Mouse (Mus musculus) cerebellum, postnatal 10 days (tissue): Measurements from ENCODE around the gene Tgfbr3.

Experiments
- DNase-seq, 2 experiments: peaks; one replicate each; pipeline ENCODE4 v3.0.0; 2021; ENCODE audit warnings: mixed read lengths in 2 of 2

The Tgfbr3 gene

DNA sequence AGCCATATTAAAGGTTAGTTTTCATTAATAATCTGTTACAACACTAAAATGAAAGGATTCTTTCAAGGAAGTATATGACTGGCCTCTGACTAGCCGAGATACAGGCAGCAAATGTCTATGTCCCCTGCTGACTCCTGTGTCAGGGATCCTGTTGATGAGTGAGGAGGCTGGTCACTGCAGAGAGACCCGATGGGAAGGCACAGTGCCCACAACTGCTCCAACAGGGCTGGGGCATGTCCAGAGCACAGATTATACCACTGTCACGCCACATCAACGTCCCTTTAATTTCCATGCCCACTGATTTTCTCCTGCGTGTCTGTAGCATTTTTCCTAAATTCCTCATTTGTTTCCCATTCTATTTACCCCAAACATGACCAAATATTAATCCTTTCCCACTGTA lies 146.0 kb downstream of the Tgfbr3 start:
- DNase-seq: peak; percentile 63 to 75

DNA sequence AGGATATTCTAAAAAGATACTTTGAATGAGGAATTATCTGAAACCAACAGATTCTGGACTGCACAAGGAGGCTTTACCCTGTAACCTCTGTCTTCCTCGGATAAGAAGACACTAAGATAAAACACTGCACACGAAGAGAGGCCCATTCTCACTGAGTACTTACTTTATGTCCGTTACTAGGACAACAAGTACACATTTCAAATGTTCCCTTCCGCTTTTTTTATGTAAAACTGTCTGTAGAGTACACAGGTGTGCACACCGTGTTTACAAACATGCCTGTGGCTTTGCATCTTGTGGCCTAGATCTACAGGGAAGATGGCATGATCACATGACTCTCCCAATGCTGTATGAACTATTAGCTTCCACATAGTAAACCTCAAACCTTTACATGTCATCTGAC lies 146.6 kb downstream of the Tgfbr3 start:
- DNase-seq: no peak

DNA sequence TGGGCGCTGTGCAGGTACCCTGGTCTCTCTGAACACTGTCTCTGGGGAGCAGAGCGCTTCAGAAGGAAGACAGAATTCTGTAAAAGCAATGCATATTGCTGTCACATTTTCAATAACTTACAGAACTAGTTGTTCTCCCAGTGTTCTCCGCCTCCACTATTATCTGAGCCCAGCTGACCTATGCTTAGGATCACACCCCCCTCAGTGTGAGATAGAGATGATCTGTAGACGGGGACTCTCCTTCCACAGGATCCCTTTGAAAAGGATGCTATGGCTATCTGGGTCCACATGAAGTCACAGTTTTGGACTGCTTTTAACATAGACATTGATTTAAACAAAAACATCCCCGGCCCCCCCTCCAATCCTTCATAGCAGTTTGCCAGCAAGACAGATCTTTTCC lies 148.1 kb downstream of the Tgfbr3 start:
- DNase-seq: no peak

DNA sequence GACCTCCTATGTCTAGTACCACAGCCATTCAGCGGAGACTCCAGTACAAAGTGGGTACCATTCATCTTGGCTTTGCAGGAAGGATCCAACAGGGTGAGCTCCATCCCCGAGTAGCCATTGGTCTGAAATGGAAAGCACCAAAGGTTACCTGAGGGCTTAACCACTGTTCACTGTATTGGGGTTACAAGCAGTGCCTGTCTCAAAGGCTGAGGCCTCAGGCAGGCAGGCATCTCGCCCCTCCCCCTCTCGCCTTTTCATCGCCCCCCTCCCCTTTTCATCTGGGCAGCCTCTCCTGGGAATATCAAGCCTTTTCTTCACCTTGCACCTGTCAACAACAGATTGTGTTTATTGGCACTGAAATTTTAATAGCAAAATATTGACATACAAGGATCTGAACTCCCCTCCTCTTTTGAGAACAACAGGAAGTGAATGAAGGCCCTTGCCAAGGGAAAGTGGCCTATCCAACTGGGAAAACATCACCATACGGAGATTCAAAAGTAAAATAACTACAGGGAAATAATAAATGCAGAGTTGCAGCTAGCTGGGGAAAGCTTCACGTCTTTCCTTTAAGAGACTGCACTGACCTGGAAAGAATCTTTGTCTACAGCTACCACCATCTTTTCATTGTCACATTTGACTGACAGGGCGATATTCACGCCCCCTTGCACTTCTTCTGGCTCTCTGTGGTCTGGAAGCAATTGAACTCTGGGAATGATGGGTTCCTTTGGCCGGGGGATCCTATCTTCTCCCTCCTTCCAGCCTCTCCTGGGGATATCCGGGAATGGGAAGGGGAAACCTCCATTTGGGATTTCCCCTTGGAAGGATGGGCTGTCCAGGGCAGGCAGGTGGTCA lies 149.4 kb downstream of the Tgfbr3 start:
- DNase-seq: no peak

DNA sequence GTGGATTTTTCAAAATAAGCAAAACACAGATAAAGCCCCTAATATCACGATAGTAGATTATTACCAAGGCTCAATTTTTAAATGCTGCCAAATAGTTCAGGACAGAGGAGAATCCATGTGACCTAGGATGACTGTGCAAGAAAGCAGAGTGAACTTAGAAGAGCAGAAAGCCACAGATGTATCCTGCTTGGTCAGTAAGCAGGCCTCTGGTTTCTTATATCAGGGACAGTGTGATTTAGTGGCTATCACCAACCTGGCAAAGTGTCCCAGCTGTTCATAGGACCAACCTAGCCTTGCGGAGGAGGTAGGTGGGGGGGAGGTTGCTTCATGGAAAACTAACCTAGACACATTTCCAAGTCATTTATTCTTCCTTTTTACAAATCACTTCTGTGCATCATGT lies 156.1 kb downstream of the Tgfbr3 start:
- DNase-seq: no peak

DNA sequence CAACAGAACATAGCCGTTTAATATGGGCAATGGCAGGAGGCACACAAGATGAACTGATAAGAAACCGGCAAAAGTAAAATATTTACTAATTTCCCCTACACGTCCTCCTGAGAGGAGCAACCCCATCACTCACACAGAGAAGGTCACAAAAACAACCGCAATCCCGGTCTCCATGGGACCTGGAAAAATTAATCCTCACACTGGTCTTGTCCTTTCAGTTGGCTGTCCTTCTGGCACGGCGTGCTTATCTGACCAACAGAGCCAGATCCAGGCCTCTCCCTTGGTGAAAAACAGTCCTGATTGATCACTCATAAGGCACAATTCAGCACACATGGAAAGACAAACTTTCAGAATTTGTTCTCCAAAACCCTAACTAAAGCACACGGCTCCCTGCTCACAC lies 157.2 kb downstream of the Tgfbr3 start:
- no peak for DNase-seq

DNA sequence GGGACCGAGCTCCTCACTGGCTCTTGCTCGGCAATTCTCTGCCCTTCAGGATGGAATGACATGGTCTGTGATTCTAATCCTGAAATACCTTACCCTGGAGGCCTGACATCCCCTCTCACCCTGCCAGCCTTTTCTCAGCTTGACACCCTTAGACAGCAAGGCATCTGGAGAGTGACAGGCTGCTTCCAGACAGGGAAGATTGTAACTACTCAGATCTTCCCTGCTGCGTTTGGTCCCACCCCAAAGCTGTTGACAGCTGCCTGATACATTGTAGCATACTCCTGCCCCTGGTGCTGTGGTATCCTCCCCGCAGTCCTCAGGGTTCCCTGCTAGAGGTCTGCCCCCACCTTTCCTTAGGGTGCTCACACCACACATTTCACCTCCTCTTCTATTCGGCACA lies 160.1 kb downstream of the Tgfbr3 start:
- no peak for DNase-seq

DNA sequence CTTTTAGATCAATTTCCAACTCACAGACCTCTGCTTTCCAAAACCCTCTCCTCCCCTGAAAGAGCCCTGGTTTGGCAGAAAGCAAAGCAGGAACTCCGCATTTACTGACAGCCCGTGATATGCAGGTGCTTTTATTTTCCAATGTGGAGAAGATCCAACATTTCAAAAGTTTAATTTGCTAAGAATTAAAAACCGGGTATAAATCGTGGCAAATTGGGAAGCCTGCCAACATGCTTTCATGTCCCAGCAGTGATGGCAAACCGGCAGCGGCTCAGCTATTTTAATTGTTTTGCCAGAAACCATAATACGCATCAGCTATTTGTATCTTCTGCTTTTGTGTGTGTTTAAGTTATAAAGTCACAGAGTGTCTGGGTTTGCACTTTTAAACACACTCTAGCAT lies 162.9 kb downstream of the Tgfbr3 start:
- peak; percentile 25 to 47 for DNase-seq

DNA sequence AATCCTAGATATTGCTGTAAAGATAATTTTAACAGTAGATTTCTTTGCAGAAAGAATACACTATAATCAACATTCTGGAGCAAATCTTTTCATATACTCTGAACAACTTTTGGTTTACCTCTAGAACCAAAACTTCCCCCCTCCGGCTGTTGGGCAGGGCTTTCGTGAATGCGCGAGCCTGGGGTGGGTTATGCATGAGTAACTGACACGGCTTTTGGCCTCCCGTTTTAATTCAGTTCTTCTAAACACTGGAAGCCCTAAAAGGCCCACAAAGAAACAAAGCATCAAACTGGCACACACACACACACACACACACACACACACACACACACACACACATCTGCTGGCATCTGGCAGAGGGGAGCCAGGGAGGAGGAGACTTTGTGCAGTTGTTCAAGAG lies 164.3 kb downstream of the Tgfbr3 start:
- DNase-seq: no peak

DNA sequence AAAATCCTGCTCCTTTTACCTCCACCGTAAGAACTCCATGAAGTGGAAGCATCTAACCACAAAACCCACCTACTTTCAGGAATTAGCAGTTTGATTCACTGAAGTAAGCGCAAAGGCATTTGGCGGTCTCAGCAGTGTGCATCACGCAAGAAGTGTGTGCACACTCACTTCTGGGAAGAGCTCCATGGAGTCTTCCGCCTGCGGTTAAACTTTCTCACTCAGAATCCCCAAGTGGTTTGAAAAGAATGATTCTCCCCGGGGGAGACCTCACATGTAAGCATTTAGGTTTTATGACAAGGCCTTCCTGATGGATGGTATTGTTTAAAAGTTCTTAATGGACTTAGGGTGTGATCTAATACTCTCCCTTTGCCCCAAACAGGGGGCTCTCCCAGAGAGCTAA lies 164.9 kb downstream of the Tgfbr3 start:
- no peak for DNase-seq

DNA sequence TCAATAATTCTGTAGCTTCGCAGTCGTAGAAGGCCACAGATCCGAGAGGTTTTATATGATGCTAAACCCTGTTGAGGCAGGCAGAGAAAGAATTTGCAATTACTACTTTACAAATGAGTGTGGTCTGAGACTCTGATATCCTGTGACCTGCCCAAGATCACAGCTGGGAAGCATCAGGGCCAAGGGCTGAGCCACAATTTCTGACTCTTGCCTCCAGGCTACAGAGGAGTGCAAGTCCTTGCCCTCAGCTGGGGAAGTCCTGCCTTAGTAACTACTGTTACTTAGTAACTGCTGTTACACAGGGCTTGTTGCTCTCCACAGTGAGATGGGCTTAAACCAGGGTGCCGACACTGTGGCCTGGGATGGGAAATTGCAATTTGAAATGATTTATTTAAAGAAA lies 166.8 kb downstream of the Tgfbr3 start:
- DNase-seq: no peak

DNA sequence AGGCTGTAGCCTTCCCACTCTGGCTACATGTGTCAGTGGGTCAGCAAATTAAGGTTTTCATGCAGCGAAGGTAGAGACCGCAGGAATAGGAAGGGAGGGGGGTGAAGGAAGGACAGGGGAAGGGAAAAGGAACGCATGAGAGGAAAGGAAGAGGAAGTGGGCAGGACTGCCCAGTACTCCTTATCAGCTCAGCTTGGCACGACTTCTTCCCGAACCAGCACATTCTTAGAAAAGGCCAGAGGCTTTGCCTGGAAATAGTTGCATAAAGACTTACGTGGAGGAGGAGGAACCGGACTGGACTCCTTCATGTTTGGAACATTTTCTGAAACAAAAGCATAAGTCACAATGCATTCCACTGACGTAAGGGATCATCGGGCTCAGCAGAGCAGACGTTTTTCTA lies 168.3 kb downstream of the Tgfbr3 start:
- DNase-seq: no peak

DNA sequence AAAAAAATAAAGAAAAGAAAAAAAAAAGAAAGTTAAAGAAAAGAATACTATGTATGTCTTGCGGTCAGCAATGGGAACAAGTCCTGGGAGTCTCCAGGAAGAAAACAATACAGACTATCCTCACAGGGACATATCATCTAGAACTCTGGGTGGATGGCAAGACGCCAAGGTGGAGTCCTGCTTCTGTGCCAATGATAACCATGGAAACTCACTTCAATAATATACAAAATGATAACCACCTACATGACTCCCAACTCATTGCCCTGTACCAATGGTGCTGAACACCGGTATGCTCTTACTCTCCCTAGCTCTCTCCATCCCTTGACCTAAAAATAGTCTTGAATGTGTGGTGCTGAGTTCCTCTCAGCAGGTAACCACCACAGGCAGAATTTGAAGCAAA lies 168.8 kb downstream of the Tgfbr3 start:
- peak; percentile 50 to 52 for DNase-seq

DNA sequence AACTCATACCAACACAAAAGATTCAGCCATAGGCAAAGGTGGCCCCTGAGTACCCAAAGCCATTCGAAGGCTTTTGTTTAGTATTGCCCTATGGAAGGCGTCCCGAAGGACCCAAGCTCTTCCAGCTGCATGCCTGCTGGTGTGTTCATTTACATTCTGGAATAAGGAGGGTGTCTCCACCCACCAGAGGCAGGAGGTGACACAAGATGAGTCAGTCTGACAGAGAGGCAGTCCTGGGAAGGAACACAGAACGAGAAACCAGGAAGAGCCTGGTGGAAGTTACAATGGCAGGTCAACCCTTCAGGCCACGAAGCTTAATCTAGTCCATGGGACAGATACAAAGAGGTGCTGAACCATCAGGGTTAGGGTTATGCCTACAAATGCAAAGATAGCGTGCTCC lies 169.5 kb downstream of the Tgfbr3 start:
- DNase-seq: no peak

DNA sequence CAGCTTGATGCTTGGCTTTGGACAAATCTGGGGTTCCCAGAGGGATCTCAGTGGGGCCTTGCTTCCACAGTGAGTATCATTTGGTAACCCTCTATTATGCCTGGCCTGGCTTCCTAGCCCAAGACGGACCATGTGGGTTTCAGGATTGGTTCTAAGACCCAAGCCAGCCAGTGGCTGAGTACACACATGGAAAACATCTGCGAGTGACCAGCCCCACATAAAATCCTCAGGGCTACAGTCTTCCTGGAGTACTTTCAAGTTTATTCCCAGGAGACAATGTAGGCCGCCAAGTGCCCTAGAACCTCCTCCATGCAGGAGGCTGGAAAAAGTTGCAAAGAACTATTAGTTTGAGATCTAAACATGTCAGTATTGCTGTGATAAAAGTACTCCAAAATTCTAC lies 172.6 kb downstream of the Tgfbr3 start:
- no peak for DNase-seq

DNA sequence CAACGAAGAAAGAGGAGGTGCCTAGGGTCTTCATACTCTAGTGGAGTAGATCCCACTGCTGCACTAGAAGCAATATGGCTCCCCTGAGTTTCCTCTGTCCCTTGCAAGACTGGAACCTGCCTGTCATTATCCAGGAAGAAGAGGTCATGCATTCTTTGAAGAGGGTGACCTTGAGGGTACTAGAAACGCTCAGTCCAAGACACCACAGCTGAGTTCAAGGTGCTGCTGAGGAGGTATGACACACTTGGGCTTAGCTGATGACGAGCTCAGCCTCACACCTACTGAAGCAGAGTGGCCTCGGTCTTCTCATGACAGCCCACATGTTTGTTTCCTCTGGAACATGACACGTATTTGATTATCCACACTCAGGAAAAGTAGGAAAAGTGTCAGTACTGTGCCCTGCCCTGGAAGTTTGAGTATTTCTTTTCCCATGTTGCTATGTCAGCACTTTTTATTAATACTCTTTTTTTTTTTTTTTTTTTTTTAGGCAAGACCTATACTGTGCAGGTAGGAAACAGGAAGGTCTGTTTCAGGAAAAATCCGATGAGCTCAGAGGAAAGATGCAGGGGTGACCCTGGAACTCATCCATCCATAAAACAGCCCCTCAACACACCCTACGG lies 176.7 kb downstream of the Tgfbr3 start:
- no peak for DNase-seq

DNA sequence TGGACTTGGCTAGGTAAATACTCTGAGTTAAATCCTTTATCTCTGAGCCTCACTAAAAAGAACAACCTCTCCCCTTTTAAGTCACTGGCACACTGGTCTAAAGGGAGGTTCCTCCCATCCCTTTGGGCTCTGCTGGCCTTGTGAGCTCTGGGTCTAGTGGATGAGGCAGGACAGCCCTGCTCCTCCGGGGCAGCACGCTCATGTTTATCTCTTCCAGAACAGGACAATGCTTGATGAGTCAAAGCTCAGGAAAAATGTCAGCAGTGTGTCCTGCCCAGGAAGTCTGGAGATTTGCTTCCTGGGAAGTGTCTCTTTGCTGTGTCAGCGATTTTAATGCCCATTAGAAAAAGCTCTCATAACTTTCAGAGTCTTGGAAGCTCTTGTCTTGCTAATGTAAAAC lies 177.6 kb downstream of the Tgfbr3 start:
- DNase-seq: no peak

DNA sequence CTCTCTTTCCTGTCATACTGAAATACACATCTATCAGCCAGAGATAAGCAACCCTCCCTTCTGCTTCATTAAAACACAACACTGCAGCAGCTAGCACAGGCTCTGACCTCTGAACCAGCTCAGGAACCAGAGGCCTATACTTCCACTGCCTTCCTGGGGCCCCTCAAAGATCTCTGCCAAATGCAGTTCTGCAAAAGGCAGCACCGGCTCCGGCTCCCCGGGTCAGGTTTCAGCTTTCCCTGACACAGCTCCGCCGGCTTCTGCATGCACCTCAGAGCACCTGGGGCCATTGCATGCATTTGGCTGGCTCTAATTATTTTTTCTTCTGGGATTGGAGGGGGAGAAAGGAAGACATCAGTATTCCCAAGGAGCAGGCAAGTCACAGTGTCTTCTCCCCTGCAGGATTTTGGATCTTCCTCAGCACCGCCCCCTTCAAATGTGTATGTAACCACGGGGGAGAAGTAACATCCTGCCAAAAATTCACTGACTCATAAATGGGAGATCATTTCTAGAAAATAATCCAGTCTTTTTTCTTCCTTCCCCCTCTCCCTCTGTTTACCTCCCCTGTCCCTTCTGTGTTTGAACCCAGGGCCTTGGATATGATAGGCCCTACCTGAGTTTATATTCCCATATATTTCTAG lies 178.4 kb downstream of the Tgfbr3 start:
- peak; percentile 43 to 56 for DNase-seq

DNA sequence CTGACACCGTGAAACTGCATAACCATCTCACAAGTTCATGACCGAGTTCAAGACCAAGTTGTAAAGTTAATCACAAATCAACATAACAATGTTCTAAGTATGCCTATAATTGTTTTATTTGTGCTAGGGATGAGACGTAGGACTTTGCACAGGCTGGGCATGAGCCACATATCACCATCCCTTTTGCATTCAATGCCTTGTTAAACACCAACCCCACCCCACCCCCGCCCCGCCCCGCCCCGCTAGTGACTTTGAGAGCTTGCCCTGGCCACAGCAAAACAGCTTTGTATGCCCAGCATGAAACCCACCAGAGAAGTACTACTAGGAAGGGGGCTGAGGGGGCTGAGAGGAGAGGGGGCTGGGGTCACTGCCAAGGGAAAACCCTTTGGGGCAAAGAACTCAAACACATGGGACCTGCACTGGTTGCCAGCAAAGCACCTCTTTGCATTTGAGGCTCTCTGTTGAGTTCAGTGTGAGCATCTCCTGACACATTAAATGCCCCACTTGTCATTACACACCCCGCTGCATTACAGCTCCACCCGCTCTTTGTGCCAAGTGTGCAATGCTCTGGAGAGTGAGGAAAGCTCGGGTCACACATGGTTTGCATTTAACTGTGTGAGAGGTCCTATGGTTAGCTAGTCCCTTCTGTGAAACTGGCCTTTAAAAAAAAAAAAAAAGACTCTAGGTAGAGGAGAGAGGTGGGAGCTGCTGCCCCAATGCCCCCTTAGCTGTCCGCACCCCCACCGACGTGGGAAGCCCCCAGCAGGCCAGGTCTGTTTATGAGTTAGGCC lies 179.1 kb downstream of the Tgfbr3 start:
- peak; percentile 44 to 50 for DNase-seq

DNA sequence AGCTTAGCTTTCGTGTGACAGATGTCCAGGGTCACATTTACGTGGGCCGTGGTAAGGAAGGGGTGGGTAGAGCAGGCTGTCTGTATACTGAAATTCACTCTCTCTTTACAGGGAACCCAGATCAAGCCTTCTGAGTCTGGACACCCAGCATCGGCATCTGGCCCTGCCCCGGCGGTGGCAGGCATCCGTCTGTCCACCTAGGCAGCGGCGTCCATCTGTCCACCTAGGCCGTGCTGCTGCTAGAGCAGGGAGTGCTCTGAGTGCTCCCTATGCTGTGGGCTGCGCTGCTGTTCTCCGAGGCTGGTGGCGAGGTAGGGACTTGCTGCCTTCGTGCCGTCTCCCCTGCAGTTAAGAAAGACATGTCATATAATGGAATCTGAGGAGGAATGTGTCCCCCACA lies 180.0 kb downstream of the Tgfbr3 start:
- DNase-seq: peak; percentile 56 to 58

DNA sequence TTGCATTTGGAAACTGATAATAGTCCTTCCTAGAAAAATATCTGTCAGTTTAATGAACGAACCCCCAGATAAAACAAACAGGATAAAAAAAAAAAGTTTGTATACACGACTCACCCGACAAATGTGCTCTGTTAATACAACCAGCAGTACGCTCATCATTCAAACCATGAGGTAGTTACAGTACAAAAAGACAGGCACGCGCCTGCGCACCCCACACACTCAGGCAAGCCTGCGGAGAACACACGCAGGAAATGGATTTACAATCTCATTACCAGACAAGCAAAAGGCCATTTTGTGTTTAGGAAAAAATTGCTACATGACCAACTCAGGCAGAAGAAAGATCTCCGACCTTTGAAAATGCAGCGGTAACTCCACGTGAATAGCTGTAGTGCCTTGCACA lies 182.6 kb downstream of the Tgfbr3 start:
- no peak for DNase-seq

DNA sequence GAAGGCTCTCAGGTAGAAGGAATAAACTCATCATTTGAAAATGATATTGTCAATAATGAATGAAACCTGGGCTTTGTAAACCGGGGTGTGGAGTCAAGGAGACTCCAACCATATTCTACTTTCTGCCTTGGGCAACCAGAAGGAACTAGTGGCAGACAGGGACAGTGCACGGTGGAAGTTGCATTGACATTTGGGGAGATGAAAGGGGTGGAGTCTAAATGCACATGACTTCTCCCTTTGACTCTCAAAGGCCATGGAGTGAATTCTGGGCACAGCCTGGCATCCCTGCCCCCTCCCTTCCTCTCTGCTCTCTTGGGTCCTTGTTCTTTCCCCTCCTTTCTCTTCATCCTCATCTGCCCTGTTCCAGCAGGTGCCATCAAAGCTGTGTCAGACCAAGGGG lies 183.3 kb downstream of the Tgfbr3 start:
- DNase-seq: no peak

DNA sequence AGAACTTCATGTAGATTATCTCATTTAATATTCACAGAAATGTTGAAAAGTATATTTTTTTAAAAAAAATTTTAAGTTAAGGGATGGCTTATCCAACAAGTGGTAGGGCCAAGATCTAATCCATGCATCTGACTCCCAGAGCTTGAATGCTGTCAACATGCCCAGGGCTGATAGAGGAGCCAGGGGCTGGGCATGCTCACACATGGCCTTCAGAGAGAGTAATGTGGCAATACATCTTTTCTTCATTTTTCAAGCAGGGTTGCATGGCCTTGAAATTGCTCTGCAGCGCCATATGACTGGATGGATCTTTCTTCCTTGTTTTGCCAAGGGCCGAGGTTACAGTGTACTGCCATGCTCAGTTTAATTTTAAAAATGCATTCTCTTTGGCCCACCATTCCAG lies 185.8 kb downstream of the Tgfbr3 start:
- peak; percentile 66 to 70 for DNase-seq
